In genomic region chr5:85870311-85870710, GRCm38 (mm10) we compare ENCODE assay signal across 17 mouse cellular contexts.
"Had no signal": no experiment of that assay in that cellular context is flagged by ENCODE, and none has a peak within 500 bp of the region (broad histone marks: within the 10 kb centered on the region; RNA-seq: fewer than 3 reads in every experiment).

No protein-coding gene starts in this region.

- H3K4me1 ChIP-seq: limb, embryonic 12.5 days; liver, embryonic 13.5 days; lung, embryonic 15.5 days; megakaryocyte, embryonic 14.5 days; stomach, embryonic 15.5 days had no signal

- H3K9ac ChIP-seq: limb, embryonic 12.5 days; liver, embryonic 13.5 days; liver, postnatal 0 days; lung, embryonic 15.5 days; stomach, embryonic 15.5 days had no signal

- H3K9me3 ChIP-seq: limb, embryonic 12.5 days; liver, embryonic 13.5 days; lung, embryonic 15.5 days; megakaryocyte, embryonic 14.5 days; stomach, embryonic 15.5 days had no signal

- H3K36me3 ChIP-seq: limb, embryonic 12.5 days; liver, embryonic 13.5 days; lung, embryonic 15.5 days; stomach, embryonic 15.5 days had no signal

- H3K4me3 ChIP-seq: layer of hippocampus, adult 2 months; limb, embryonic 12.5 days; liver, embryonic 13.5 days; lung, embryonic 15.5 days; megakaryocyte, embryonic 14.5 days; stomach, embryonic 15.5 days had no signal

- H3K4me2 ChIP-seq: limb, embryonic 12.5 days; liver, embryonic 13.5 days; lung, embryonic 15.5 days; midbrain, embryonic 11.5 days; stomach, embryonic 15.5 days had no signal

- H3K27ac ChIP-seq: layer of hippocampus, adult 2 months; limb, embryonic 12.5 days; liver, embryonic 13.5 days; lung, embryonic 15.5 days; macrophage; stomach, embryonic 15.5 days had no signal

- H3K27me3 ChIP-seq: limb, embryonic 12.5 days; liver, embryonic 13.5 days; lung, embryonic 15.5 days; megakaryocyte, embryonic 14.5 days; stomach, embryonic 15.5 days had no signal

- DNase-seq: kidney, adult 18-20 months; kidney, postnatal 10 days; kidney, postnatal 4 days; liver; liver, embryonic 13.5 days; liver, postnatal 0 days; lung, postnatal 14 days; right cerebral cortex, postnatal 14 days; thymus, adult 2 months; thymus, postnatal 25 days had no signal

- ATAC-seq: liver, postnatal 0 days had no signal
